Mouse (Mus musculus) bone marrow, adult 2 months (tissue): ENCODE measurements around the gene Adsl.

ENCODE experiments used
- CTCF ChIP-seq: fragments of 200-500 bp; IDR thresholded peaks from 2 replicates; pipeline ENCODE4 v1.5.1; 2011; ENCODE audit warnings: low read length, control low read depth; ENCODE audit not compliant: control insufficient read depth, insufficient read depth
- POLR2A ChIP-seq: fragments of 200-500 bp; IDR thresholded peaks from 2 replicates; pipeline ENCODE4 v1.6.1; 2011; ENCODE audit warnings: low read depth, mild to moderate bottlenecking, control low read depth, low read length, borderline replicate concordance; ENCODE audit not compliant: control insufficient read depth

DNA sequence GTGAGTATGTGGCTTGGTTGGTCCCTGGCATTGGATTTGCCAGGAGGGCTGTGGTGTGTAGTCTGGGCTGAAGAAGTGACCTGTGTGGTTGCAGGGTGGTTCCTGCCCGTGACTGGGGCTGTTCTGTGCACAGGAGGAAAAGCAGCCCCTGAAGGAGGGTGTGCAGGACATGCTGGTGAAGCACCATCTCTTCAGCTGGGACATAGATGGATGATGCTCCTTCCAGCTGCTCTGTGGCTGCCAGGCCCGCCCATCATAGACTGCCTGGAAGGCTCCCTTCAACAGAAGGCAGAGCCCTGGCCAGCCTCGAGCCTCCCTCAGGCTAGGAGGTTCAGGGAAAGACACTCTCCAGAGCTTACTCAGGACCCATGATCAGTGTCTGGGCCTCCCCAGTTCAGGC is 63.2 kb downstream of the Adsl start:
- no peak for TF ChIP-seq POLR2A
- no peak for TF ChIP-seq CTCF
